Mouse (Mus musculus) testis, adult 2 months (tissue): ENCODE measurements around the gene Prpf38b. TPM values are rescaled to one million over a fixed set of nuclear protein-coding genes. Genes with fewer than 3 reads are reported as not detected.
"Not testable (repeated sequence)": the region's sequence is repeated elsewhere in the genome, so short reads cannot be mapped to it uniquely, and the experiment has no call there.

Experiments
- H3K27ac ChIP-seq: fragments of 200-500 bp; 2 replicates; pipeline ENCODE4 v1.5.1; 2012; ENCODE audit warnings: low read depth, low read length; ENCODE audit not compliant: control insufficient read depth, insufficient read depth
- H3K27me3 ChIP-seq: fragments of 200-500 bp; 2 replicates; pipeline ENCODE4 v1.6.1; 2012; ENCODE audit warnings: mild to moderate bottlenecking, low read length, moderate library complexity; ENCODE audit not compliant: control insufficient read depth, insufficient read depth
- H3K36me3 ChIP-seq: fragments of 200-500 bp; 2 replicates; pipeline ENCODE4 v1.6.1; 2012; ENCODE audit warnings: mild to moderate bottlenecking, low read length; ENCODE audit not compliant: control insufficient read depth, insufficient read depth
- H3K4me1 ChIP-seq: fragments of 200-500 bp; 2 replicates; pipeline ENCODE4 v1.6.1; 2012; ENCODE audit warnings: low read length; ENCODE audit not compliant: control insufficient read depth, insufficient read depth
- H3K4me3 ChIP-seq: fragments of 200-500 bp; 2 replicates; pipeline ENCODE4 v1.5.1; 2012; ENCODE audit warnings: low read depth, mild to moderate bottlenecking, low read length, moderate library complexity, mixed read lengths; ENCODE audit not compliant: control insufficient read depth
- CTCF ChIP-seq: fragments of 200-500 bp; IDR thresholded peaks from 2 replicates; pipeline ENCODE4 v1.5.1; 2012; ENCODE audit warnings: low read depth, mild to moderate bottlenecking, inconsistent platforms, low read length, moderate library complexity; ENCODE audit not compliant: control insufficient read depth, insufficient read depth, insufficient replicate concordance
- POLR2A ChIP-seq: fragments of 200-500 bp; IDR thresholded peaks from 2 replicates; pipeline ENCODE4 v1.6.1; 2012; ENCODE audit warnings: low read depth, mild to moderate bottlenecking, inconsistent platforms, low read length, moderate library complexity; ENCODE audit not compliant: control insufficient read depth
- polyA plus RNA-seq: library from polyadenylated mRNA; depleted of rRNA; stranded (reverse); fragments of >200 nt; gene quantifications from 2 replicates; pipeline ENCODE4 v1.2.3, GENCODE M21; 2012

Prpf38b gene
- polyA plus RNA-seq, 1 experiment, result 23.6 TPM

DNA sequence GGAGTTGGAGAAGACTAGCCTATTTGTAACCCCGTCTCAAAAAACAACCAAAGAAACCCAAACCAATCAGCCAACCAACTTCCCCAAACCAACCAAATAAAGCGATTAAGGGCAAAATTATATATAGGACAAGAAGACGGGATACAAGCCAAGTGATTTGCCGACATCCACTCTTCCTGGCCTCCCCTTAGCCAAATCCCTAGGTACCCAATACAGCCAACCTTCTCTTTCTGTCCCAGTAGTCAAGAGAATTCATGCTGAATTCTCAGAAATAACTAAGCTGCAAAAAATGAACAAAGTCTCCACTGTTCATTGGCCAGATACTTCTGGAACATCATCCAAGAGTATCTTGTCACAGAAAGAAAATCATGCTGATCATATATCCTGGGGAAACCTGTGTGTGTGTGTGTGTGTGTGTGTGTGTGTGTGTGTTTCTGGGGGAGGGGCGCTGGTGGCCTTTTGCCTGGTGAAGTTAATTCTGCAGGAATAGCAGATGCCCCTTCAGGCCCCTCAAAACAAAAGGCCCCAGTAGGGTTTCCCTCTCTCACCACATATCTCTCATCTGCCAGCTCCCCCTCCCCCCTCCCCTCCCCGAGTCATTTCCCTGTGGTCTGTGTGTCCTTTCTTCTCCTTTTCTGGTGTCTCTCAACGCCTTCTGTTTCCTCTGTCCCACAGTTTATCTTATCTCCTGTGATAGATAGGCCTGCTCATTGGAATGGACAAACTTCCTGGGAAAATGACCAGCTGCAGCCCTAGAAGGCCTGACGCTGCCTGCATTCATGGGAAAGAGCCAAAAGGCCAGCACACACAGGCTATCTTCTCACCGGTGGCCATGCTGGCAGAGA is 25.6 kb downstream of the Prpf38b start:
- Histone ChIP-seq H3K27me3 (no peaks in the 10 kb centered on the region), H3K36me3 (no peaks in the 10 kb centered on the region), H3K27ac (peak overlapping the region; percentile 57; the same call in 1 of the 2 replicates), H3K4me1 (peaks cover 7% of the 10 kb centered on the region), H3K4me3 (no peak overlapping the region)
- TF ChIP-seq POLR2A (peak; percentile 43), CTCF (no peak)

DNA sequence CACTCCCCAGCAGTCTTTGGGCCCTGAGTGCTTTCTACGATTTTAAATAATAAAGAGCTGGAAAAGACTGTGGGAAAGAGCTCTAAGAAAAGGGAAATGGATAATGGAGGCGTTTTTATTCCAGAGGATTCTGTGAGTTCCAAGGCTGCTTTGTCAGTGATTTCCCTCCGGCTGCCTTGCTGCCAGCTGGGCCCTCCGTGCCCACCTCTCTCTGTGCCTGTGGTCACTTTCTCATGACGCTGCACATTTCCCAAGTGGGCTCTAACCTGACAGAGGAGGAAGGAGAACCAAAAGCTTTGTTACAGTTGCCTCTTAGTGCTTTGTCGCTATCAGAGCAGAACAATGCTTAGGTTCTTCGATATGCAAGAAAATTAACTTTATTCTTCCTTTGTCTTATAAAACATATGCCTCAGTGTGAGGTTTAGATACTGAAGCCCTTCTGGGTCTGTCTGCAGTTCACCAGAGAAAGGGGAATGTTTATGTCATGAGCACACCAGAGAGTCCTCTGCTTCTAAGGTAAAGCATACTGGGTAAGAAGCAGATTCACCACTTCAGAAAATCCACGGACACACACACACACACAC is 26.7 kb downstream of the Prpf38b start:
- H3K4me1 ChIP-seq, result peaks cover 8% of the 10 kb centered on the region
- peak overlapping the region; percentile 4; the same call in 1 of the 2 replicates for H3K27ac ChIP-seq
- no peak overlapping the region for H3K4me3 ChIP-seq
- TF ChIP-seq CTCF (no peak), POLR2A (no peak)
- no peaks in the 10 kb centered on the region for H3K27me3 ChIP-seq
- no peaks in the 10 kb centered on the region for H3K36me3 ChIP-seq

DNA sequence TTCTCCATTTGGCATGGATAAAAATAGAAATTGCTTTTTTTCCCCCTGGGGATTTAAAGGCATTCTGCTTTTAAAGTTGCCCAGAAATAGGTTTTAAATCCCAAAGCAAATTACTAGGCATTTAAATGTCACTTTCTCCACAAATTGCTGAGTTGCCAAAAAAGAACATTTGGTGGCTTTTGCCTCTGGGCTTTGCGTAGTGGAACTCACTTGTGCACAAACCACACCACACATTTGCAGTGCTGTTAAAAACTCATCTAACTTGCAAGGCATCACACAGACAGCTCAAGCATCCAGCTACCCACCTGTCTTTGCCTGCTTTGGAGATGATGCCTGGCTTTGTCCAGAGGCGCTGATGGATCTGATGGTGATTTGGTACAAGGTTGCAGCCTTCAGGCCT is 28.5 kb downstream of the Prpf38b start:
- Histone ChIP-seq H3K27ac (no peak overlapping the region), H3K27me3 (no peaks in the 10 kb centered on the region), H3K36me3 (no peaks in the 10 kb centered on the region), H3K4me1 (peaks cover 8% of the 10 kb centered on the region), H3K4me3 (no peak overlapping the region)
- TF ChIP-seq POLR2A, result no peak
- TF ChIP-seq CTCF, result no peak

DNA sequence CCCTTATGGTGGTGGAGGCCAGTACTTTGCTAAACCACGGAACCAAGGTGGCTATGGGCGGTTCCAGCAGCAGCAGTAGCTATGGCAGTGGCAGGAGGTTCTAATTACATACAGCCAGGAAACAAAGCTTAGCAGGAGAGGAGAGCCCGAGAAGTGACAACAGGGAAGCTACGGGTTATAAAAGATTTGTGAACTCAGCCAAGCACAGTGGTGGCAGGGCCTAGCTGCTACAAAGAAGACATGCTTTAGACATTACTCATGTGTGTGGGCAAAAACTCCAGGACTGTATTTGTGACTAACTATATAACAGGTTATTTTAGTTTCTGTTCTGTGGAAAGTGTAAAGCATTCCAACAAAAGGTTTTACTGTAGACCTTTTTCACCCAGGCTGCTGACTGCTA is 29.7 kb downstream of the Prpf38b start:
- not testable (repeated sequence) for H3K27me3 ChIP-seq, H3K4me1 ChIP-seq, H3K36me3 ChIP-seq, H3K27ac ChIP-seq, H3K4me3 ChIP-seq

DNA sequence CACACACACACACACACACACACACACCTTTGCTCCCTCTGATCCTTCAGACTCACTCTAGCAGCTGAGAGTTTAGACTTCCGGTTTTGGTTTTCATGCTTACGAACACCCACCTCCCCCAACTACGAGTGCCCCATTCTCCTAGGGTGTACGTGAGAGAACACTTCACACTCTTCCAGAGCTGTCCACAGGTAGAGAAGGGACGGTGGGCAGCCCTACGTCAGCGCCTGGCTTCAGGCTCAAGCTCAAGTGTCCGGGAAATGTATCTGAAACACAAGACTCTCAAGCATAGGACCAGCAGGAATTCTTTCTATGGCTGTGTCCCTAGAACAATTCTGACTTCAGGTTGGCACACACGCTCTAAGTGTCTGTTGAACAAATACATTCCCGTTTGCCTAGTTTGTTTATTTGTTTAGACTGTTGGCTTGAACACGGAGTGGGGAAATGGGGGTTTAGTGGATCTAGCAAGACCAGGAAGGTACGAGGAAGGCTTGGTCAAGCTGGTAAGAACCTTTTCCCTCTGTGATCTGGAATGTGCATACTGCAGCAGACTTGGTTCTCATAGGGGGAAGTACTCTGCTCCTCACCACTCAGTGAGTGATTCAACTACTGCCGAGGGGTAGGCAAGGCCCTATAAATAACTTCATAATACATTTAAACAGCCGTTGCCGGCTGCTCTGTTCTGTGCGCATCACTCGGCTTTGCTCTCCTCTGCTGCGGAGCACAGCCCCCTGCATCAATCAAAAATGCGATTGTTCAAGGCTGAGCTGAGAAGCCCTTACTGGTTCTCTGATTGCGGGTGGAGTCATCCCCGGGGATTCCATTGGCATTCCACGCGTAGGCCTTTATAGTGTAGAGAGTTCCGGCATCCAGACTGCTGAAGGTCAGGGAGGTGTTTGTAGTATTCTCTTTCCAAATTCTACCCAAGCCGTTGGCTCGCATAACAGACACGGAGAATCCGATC is 30.7 kb downstream of the Prpf38b start:
- TF ChIP-seq CTCF (no peak), POLR2A (no peak)
- Histone ChIP-seq H3K27me3 (no peaks in the 10 kb centered on the region), H3K4me3 (peak overlapping the region; percentile 40), H3K4me1 (peaks cover 8% of the 10 kb centered on the region), H3K27ac (0 out of 2 replicates have a peak overlapping the region, but pooled peaks have one; percentile 5), H3K36me3 (no peaks in the 10 kb centered on the region)

DNA sequence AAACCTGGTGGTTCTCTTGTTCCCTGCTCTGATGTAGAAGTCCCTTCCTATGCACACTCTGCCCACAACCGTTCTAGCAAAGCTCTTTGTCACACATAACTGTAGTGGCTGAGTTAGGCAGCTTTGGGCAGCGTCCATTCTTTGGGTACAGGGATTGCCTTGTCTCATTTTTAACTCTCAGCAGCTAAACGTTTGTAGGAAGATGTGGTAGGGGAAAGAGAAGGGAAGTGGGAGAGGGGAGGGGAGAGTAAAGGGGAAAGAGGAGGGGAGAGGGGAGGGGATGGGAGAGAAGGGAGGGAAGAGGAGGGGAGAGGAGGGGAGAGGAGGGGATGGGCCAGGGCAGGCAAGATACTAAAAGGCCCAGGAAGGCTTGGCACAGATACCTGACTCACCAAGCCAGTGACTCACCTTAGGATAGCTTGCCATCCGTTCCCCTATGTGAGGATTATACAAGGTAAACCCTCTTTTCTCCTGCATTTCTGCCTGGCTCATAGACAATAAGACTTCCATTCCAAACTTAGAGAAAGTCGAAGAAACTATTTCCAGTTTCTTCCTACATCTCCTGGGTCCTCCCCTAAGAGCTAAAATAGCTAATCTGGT is 31.6 kb downstream of the Prpf38b start:
- no peak overlapping the region for H3K27ac ChIP-seq
- H3K27me3 ChIP-seq, result no peaks in the 10 kb centered on the region
- no peak overlapping the region for H3K4me3 ChIP-seq
- TF ChIP-seq CTCF, result no peak
- no peak for TF ChIP-seq POLR2A
- peaks cover 8% of the 10 kb centered on the region for H3K4me1 ChIP-seq
- H3K36me3 ChIP-seq, result no peaks in the 10 kb centered on the region
